Mouse (Mus musculus) kidney, adult 2 months (tissue): ENCODE data around the gene Pdcd6.

Source experiments
- CTCF ChIP-seq: fragments of 200-500 bp; conservative IDR thresholded peaks from 2 replicates; pipeline ENCODE4 v1.5.1; 2011; ENCODE audit warnings: low read depth, mild to moderate bottlenecking, control low read depth, low read length, moderate library complexity, mixed read lengths; ENCODE audit not compliant: insufficient read depth, insufficient read length
- POLR2A ChIP-seq: fragments of 200-500 bp; IDR thresholded peaks from one replicate; pipeline ENCODE4 v1.6.1; 2011; ENCODE audit warnings: low read depth, low read length, control low read depth

- TF ChIP-seq CTCF, result no peak
- TF ChIP-seq POLR2A, result no peak
Measured at GRCm38 (mm10) chr13:74362218-74362617, 44.8 kb upstream of the Pdcd6 start.
